Mouse (Mus musculus): ENCODE measurements around the gene Vars. TPM values are rescaled to one million over a fixed set of nuclear protein-coding genes. Genes with fewer than 3 reads are reported as not detected.
"Not testable (repeated sequence)": the region's sequence is repeated elsewhere in the genome, so short reads cannot be mapped to it uniquely, and the experiment has no call there.

The Vars gene
- total RNA-seq, 2 experiments from 2014 or later: 31.4 to 40.7 TPM

GRCm38 (mm10) chr17:35024261-35024660 is 23.5 kb downstream of the Vars start:
- DNase-seq: no peak

- DNase-seq: peak; percentile 12
These were observed 24.1 kb downstream of the Vars start for GRCm38 (mm10) chr17:35024691-35025488.

DNA sequence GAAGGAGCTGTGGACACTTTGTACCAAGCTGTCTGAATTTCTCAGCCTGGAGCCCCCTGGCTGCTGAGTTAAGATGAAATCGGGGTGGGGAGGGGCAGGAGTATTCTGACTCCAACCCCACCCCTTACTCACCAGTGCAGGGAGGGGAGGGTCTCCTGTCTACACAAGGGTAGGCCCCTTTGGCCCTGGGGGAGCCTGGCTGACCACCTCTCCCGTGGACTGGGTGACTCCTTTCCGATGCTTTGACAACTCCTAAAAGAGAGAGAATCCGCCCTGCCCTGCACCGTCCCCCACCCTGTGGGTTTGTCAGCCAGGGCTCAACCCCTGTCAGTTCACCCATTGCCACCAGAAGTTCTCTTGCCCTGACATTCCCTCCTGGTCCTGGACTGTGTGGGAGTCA is 25.4 kb downstream of the Vars start:
- DNase-seq: peak; percentile 14

- peak; percentile 80 for DNase-seq
These were observed 26.7 kb downstream of the Vars start, which contains the start of gene Sapcd1 for GRCm38 (mm10) chr17:35027277-35028068. Sapcd1 (minus strand) TSS chr17:35028016.

DNA sequence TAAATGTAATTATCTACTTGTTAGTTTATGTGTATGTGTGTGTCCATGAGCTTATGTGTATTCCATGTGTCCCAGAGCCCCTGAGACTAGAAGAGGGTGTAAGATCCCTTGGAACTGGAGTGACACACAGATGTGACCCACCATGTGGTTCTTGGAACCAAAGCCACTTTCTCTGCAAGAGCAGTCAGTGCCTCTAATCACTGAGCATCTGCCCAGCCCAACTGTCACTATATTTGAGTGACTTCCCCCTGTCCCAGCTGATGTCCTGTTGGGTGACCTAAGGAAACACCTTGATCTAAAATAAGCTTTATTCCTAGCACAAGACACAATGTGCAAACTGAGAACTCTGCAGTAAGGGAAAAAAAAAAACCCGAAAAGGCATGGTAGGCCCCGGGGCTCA is 27.5 kb downstream of the Vars start:
- no peak for DNase-seq

- DNase-seq: no peak
These were observed 29.1 kb downstream of the Vars start for GRCm38 (mm10) chr17:35029691-35030532.

GRCm38 (mm10) chr17:35031272-35031671 is 30.5 kb downstream of the Vars start:
- DNase-seq: no peak

DNA sequence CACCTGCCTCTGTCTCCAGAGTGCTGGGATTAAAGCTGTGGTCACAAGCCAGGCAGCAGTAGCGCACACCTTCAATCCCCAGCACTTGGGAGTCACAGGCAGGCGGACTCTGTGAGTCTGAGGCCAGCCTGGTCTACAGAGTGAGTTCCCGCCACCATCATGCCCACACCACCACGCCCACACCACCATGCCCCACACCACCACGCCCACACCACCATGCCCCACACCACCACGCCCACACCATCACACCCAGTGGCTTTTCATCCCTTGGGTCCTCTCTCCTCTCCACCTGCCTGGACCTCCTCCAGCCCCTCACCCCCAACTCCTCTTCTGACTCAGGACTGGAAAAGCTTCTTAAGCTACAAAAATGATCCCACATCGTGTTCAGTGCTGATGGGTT is 31.1 kb downstream of the Vars start:
- DNase-seq: no peak

DNA sequence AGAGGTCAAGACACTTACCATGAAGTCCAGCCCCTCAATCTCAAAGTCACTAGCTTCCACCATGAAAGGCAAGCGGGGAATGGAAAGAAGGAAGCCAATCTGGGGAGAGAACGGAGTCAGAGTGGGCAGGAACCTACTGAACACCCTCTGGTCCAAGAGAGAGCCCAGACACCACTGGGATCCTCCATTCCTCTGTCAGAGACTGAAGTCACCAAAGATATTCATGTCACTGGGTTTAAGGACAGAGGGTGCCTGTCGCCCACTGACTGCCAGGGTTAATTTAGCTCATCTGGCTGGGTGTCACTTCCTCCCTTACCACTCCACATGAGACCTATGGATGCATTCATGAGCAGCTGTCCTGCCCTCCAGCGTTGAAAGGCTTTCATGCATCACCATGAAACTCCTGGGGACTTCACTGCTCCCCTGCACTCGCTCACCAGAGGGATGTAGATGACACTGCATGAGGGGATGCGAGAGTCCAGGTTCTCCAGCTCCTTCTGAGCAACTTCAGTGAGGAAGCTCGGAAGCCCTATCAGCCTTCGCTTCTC is 31.6 kb downstream of the Vars start:
- no peak for DNase-seq

DNA sequence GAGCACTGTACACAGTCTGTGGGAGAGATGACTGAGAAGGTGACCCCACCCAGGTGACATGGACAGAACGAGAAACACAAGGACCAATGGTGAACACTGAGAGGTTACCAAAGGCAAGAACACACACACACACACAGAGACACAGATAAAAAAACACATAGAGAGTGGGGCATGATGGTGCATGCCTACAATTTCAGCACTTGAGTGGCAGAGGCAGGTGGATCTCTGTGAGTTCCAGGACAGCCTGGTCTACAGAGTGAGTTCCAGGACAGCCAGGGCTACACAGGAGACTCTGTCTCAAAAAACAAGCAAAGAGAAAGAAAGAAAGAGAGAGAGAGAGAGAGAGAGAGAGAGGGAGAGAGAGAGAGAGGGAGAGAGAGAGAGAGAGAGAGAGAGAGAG is 32.9 kb downstream of the Vars start:
- DNase-seq: not testable (repeated sequence)

DNA sequence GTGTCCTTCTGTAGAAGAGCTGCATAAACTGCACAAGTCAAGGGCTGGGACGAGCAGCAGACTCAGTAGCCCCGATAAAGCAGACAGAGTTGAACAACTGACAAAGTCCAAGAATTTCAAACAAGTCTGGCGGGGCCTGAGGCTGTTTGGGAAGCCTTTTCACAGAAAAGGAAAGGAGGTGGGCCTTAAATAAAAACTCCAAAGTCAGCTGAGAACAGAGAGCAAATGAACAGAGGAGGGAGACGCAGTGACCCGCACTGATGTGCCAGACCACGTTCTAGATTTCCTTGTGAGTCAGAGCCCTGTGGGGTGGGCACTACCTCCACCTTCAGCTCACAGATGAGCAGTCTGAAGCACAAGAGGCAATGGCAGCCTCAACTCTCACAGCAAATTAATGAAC is 34.1 kb downstream of the Vars start:
- no peak for DNase-seq

DNA sequence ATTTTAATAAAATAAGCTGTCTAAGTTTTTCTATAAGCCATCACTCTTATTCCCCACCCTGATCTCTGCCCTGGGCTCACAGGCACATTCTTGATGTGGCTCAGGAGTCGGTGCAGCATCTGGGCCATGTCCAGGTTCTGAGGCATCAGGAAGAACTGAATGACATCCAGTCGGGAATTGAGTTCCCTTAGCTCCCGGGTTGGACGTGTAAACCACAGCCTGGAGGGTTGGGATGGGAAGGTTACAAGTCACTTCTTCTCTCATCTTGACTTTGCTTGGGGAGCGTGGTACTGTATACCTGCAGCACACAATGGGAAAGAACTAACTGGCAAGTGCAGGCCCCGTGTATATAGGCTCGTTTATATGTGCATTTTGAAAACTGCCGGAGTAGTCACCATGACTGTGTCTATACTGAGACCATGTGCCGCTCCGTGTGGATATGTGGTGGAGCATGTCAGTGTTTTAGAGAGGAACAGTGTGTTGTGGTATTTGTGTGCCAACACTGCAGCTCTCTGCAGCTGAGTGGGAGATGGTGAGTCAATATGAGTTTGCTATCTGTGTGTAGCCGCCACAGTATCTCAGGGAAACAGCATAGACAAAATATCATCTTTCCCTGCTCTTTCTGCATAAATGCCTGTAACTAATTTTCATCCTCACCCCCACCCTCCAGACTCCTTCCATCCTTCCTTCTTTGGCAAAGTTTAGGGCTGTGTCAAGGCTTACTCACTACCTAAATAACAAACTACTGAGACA is 38.5 kb downstream of the Vars start:
- DNase-seq: no peak

- no peak for DNase-seq
These were observed 43.0 kb downstream of the Vars start for GRCm38 (mm10) chr17:35043794-35044193.

GRCm38 (mm10) chr17:35044904-35045806 is 44.4 kb downstream of the Vars start:
- DNase-seq: no peak

DNA sequence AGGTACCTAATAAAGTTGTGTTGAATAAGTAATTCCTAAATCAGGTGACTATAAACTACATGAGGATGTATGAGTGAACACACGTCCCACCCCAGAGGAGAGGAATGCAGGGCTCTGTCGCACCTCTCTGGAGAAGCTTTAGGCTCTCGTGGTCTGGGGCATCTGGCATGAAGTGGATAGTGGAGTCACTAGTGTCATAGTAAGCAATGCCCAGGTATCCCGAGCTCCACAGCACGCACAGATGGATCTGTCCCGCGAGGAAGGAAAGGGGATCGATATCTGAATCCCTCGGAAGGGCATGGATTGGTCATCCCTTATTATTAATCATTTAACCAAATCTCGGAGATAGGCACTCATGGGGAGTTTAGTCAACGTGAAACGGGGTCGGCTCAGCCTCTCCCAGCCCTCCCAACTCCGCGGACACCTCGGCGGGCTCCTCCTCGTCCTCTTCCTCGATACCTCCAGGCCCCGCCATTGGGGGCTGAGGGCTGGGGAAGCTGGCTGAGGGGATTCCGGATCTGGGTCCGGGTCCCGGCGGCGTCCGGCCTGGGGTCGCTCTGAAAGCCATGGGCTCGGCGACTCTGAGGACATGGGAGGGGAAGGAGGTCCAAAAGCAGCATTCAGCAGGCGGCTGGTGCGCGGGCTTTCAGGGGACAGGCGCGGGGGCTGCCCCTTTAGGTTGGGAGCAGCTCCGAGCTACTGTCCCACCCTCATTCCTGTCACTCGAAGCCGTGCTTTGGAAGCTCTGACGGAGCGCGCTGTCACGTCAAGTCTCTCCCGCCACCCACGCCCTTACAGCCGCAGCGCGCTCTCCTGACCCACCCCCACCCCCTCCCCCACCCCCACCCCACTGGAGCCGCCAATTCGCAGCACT is 45.3 kb downstream of the Vars start:
- peak; percentile 51 for DNase-seq

- peak; percentile 96 for DNase-seq
These were observed 46.1 kb downstream of the Vars start, which contains the start of gene Msh5 for GRCm38 (mm10) chr17:35046681-35047455. Msh5 (minus strand) TSS chr17:35046745.

DNA sequence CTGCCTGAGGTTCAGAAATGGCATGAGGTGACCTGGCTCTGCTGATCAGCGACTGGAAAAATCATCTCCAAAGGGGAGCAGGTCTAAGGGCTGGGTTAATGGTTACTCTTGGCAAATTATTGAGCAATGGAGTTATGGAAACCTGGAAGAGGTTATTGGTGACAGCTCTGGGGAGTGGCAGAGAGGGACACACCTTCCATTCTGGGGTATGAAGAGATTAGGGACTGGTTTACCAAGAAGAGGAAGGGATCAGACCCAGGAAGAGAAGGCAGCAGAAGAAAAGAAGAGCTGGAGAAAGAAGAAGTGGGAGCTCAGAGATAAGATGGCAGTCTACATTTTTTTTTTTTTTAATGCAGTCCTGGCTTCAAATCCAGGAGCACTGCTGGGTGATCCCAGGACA is 46.9 kb downstream of the Vars start:
- no peak for DNase-seq
